Mouse (Mus musculus) cortical plate, adult 2 months (tissue): ENCODE data around the gene Ccnd3.

Experiments
- CTCF ChIP-seq: fragments of 200-500 bp; IDR thresholded peaks from 2 replicates; pipeline ENCODE4 v1.5.1; 2011; ENCODE audit warnings: mild to moderate bottlenecking, control low read depth, low read length; ENCODE audit not compliant: insufficient read depth; ENCODE audit errors: extremely low read depth
- POLR2A ChIP-seq: fragments of 200-500 bp; IDR thresholded peaks from 2 replicates; pipeline ENCODE4 v1.6.1; 2011; ENCODE audit warnings: mild to moderate bottlenecking, low read length, control low read depth; ENCODE audit not compliant: insufficient read depth; ENCODE audit errors: extremely low read depth

DNA sequence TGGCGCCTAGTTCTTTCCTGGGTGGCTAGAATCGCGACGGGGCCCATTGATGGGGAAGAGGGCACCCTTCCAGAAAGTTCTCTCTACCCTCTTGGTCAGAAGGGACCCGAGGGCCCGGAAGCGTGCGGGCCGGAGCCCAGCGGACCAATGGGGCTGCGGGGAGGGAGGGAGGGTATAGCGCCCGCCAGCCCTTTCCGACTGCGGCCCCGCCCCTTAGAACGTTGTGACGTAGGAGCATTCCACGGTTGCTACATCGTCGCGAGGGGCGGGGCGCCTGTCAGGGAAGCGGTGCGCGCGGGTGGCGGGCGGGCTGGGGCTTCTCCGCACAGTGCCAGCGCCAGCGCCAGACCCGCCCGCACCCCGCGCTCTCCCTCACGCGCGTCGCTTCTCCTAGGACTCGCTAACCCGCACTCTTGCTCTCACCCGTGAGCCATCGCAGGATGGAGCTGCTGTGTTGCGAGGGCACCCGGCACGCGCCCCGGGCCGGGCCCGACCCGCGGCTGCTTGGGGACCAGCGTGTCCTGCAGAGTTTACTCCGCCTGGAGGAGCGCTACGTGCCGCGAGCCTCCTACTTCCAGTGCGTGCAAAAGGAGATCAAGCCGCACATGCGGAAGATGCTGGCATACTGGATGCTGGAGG is 88.5 kb downstream of the Ccnd3 start:
- TF ChIP-seq POLR2A (peak; percentile 16; the same call in 1 of the 2 replicates), CTCF (no peak)
